Mouse (Mus musculus) limb, embryonic 14.5 days (tissue): ENCODE measurements around the gene Mctp2. TPM values are rescaled to one million over a fixed set of nuclear protein-coding genes. Genes with fewer than 3 reads are reported as not detected.
A peak's percentile ranks its signal among the peaks of the same experiment; 100 is the strongest.

Source experiments
- ATAC-seq: fragments of 200-750 bp; cut with Nextera tagmentation; 2 replicates; pipeline ENCODE4 v1.8.0; 2017; ENCODE audit warnings: low read depth, moderate number of reproducible peaks, moderate TSS enrichment; ENCODE audit not compliant: low FRiP score
- DNase-seq: peaks from one replicate; pipeline ENCODE4 v3.0.0-alpha.2; 2015; ENCODE audit warnings: low spot score
- H3K27ac ChIP-seq: fragments of 300-500 bp; sonication (generic); replicated peaks from 2 replicates; pipeline ENCODE4 v1.5.1; 2014; ENCODE audit warnings: low read depth, mild to moderate bottlenecking, low read length, moderate library complexity, mixed read lengths
- H3K27me3 ChIP-seq: fragments of 300-500 bp; sonication (generic); 2 replicates; pipeline ENCODE4 v1.6.1; 2014; ENCODE audit warnings: low read length, mixed read lengths; ENCODE audit not compliant: control insufficient read depth, insufficient read depth
- H3K36me3 ChIP-seq: fragments of 300-500 bp; sonication (generic); 2 replicates; pipeline ENCODE4 v1.6.1; 2014; ENCODE audit warnings: mild to moderate bottlenecking, low read length, moderate library complexity, mixed read lengths; ENCODE audit not compliant: control insufficient read depth, insufficient read depth
- H3K4me1 ChIP-seq: fragments of 300-500 bp; sonication (generic); 2 replicates; pipeline ENCODE4 v1.6.1; 2014; ENCODE audit warnings: antibody characterized with exemption, low read length, mixed read lengths; ENCODE audit not compliant: control insufficient read depth, insufficient read depth
- H3K4me2 ChIP-seq: fragments of 300-500 bp; sonication (generic); replicated peaks from 2 replicates; pipeline ENCODE4 v1.6.1; 2014; ENCODE audit warnings: low read depth, mild to moderate bottlenecking, low read length, moderate library complexity; ENCODE audit not compliant: severe bottlenecking
- H3K4me3 ChIP-seq: fragments of 300-500 bp; sonication (generic); replicated peaks from 2 replicates; pipeline ENCODE4 v1.5.1; 2014; ENCODE audit warnings: low read length
- H3K9ac ChIP-seq: fragments of 300-500 bp; sonication (generic); 2 replicates; pipeline ENCODE4 v1.6.1; 2014; ENCODE audit warnings: mild to moderate bottlenecking, low read depth, low read length, moderate library complexity; ENCODE audit not compliant: severe bottlenecking
- H3K9me3 ChIP-seq: fragments of 300-500 bp; sonication (generic); 2 replicates; pipeline ENCODE4 v1.6.1; 2016; ENCODE audit warnings: low read length; ENCODE audit not compliant: control insufficient read depth
- POLR2A ChIP-seq: fragments of 200-500 bp; IDR thresholded peaks from 2 replicates; pipeline ENCODE4 v1.8.0; 2012; ENCODE audit warnings: inconsistent platforms, mild to moderate bottlenecking, moderate library complexity, borderline replicate concordance; ENCODE audit not compliant: insufficient read depth, insufficient read length; ENCODE audit errors: extremely low read depth
- WGBS: fragments of 180-500 bp; shearing (Covaris S2); extraction: QIAGEN DNeasy Blood & Tissue Kit; methylation state at CpG from one replicate; pipeline ENCODE4 v1.1.7; 2014; 5-methylcytosine and 5-hydroxymethylcytosine counted together
- polyA plus RNA-seq, 2 experiments: library from polyadenylated mRNA; depleted of rRNA in 1 of 2; stranded (reverse) in 1 of 2; unstranded in 1 of 2; fragments of >200 nt; fragmentation: Nextera tagmentation in 1 of 2; extraction: Ambion mirVana in 1 of 2; gene quantifications; 2 replicates each; pipeline versions ENCODE4 v1.2.1 to v1.2.3; 2012 to 2014

Mctp2 gene
- polyA plus RNA-seq, 2 experiments = 0.47 to 0.89 TPM

DNA sequence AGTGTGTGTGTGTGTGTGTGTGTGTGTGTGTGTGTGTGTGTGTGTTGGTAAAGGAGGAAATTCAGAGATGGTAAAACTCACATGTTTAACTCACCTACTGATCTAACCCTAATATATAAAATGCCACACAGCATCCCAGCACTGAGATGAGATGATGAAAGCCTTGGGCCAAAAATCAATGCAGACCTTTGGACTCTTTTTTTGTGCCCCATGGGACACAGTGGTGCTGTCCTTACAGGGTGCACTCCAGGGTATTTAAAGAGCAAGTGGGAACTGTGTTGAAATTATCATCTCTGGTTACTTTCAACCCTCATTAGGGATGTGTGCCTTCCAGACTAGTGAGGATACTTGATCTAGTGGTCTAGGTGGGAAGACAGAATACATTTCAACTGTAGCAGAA is 159.6 kb downstream of the Mctp2 start:
- Histone ChIP-seq H3K27me3 (0 out of 2 replicates have a peak, but pooled peaks cover 4% of the 10 kb centered on the region), H3K36me3 (no peaks in the 10 kb centered on the region), H3K4me2 (no peak overlapping the region), H3K9ac (no peak overlapping the region), H3K9me3 (no peaks in the 10 kb centered on the region), H3K4me3 (no peak overlapping the region), H3K4me1 (peaks cover 5% of the 10 kb centered on the region), H3K27ac (no peak overlapping the region)
- ATAC-seq (no peak), DNase-seq (no peak)
- TF ChIP-seq POLR2A = no peak

DNA sequence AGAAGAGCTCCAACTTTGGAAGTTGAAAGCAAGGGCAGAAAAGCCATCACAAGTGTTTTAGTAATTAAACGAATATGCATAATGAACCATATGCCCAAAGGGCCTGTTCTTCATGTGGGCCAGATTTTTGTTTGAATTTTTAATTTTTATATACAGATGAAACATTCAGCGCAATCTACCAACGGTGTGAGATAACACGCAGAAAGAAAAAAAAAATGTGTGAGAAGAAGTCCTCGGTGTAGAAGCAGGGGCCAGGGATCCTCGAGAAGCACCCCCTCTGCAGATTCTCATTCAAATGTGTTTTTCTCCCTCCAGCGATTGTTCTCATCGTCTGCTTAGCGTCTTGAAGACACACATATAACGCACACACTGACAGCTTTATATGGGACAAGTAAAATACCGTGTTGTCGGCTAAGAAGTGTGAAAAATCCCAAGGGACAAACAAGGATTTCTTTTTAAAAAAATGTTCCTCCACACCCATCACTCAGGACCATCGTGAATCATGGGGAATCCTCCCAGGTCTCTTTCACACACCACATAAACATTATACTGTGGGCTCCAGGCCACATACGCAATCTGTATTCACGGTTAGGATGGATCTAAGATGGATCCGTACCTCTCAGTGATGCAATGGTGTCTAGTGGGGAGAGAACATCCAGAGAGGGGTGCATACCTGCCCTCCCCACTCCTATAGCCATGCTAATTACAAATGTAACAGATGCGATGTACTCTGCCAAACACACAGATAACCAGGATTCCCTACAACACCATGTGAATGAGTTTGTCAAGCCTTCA is 160.5 kb downstream of the Mctp2 start:
- no peaks in the 10 kb centered on the region for H3K9me3 ChIP-seq
- H3K4me2 ChIP-seq = no peak overlapping the region
- no peak overlapping the region for H3K27ac ChIP-seq
- H3K4me3 ChIP-seq = no peak overlapping the region
- WGBS = 59% methylated on average over 17 of the region's 17 CpGs
- H3K4me1 ChIP-seq = peaks cover 5% of the 10 kb centered on the region
- H3K36me3 ChIP-seq = no peaks in the 10 kb centered on the region
- DNase-seq (no peak), ATAC-seq (peak; percentile 50; the same call in 1 of the 2 replicates)
- H3K27me3 ChIP-seq = 0 out of 2 replicates have a peak, but pooled peaks cover 4% of the 10 kb centered on the region
- H3K9ac ChIP-seq = no peak overlapping the region
- TF ChIP-seq POLR2A = no peak

DNA sequence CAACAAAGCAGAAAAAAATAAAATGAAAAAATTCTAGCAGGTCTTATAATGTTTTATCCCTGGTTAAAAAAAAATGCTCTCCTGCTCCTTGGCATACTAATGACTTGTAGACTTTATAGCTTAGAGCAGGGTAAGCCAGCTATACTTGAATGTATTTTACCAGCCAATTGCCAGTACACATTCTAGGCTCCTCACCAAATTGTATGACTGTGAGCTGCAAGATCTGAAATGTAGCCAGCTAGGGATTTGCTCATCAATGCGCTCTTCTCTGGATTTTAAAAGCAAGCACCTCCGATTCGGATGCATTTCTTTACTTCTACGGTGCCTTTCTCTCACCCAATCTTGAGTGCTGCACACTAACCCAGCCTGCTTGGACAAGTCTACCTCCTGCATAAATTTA is 167.7 kb downstream of the Mctp2 start:
- no peak for TF ChIP-seq POLR2A
- no peak overlapping the region for H3K27ac ChIP-seq
- no peak overlapping the region for H3K9ac ChIP-seq
- H3K36me3 ChIP-seq = no peaks in the 10 kb centered on the region
- no peaks in the 10 kb centered on the region for H3K4me1 ChIP-seq
- no peak overlapping the region for H3K4me2 ChIP-seq
- no peaks in the 10 kb centered on the region for H3K9me3 ChIP-seq
- no peaks in the 10 kb centered on the region for H3K27me3 ChIP-seq
- DNase-seq = no peak
- ATAC-seq = no peak
- H3K4me3 ChIP-seq = no peak overlapping the region
- WGBS = 98% methylated on average over 4 of the region's 4 CpGs

DNA sequence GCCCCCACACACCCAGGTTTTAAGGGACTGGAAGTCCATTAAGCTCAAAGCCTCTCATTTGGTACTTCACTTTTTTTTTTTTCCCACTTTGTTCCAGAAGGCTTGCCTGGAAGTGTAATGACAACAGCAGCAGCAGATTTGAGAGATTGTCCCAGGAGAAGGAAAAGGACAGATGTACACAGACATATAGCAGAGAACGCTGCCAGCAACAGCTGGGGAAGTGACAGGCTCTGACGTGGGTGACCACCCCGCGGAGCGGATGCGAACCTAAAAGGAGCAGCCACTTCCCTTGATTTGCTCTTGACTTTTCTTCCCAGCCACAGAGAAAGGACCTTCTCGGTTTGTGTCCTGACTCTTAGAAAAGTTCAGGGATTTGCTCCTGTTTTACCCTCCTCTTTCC is 185.4 kb downstream of the Mctp2 start:
- H3K9ac ChIP-seq = no peak overlapping the region
- 71% methylated on average over 7 of the region's 7 CpGs for WGBS
- no peak overlapping the region for H3K4me3 ChIP-seq
- H3K27me3 ChIP-seq = no peaks in the 10 kb centered on the region
- no peak overlapping the region for H3K4me2 ChIP-seq
- ATAC-seq (no peak), DNase-seq (no peak)
- H3K27ac ChIP-seq = no peak overlapping the region
- H3K4me1 ChIP-seq = no peaks in the 10 kb centered on the region
- no peaks in the 10 kb centered on the region for H3K36me3 ChIP-seq
- no peaks in the 10 kb centered on the region for H3K9me3 ChIP-seq
- no peak for TF ChIP-seq POLR2A

DNA sequence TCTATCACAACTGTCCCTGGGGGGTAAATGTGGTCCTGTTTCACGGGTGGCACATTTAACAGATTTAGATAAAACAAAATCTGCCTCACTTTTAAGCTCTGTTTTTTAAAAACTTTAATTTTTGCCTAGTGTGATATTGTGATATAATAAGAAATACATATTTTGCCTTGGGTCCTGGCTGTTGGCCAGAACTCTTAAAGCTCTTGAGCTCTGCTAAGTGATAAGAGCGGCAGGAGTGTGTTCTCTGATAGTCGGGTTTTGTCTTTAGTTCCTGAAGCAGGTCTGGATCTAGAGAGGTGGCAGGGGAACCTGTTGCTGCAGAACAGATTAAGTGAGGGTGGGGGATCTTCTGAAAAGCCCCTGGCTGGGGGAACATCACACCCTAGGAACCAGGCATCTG is 186.7 kb downstream of the Mctp2 start:
- Histone ChIP-seq H3K9me3 (no peaks in the 10 kb centered on the region), H3K4me2 (no peak overlapping the region), H3K36me3 (no peaks in the 10 kb centered on the region), H3K4me3 (no peak overlapping the region), H3K27me3 (no peaks in the 10 kb centered on the region), H3K9ac (no peak overlapping the region), H3K27ac (no peak overlapping the region), H3K4me1 (no peaks in the 10 kb centered on the region)
- ATAC-seq (no peak), DNase-seq (no peak)
- no peak for TF ChIP-seq POLR2A
- WGBS = 84% methylated on average over 3 of the region's 3 CpGs
